In the genomic region with DNA sequence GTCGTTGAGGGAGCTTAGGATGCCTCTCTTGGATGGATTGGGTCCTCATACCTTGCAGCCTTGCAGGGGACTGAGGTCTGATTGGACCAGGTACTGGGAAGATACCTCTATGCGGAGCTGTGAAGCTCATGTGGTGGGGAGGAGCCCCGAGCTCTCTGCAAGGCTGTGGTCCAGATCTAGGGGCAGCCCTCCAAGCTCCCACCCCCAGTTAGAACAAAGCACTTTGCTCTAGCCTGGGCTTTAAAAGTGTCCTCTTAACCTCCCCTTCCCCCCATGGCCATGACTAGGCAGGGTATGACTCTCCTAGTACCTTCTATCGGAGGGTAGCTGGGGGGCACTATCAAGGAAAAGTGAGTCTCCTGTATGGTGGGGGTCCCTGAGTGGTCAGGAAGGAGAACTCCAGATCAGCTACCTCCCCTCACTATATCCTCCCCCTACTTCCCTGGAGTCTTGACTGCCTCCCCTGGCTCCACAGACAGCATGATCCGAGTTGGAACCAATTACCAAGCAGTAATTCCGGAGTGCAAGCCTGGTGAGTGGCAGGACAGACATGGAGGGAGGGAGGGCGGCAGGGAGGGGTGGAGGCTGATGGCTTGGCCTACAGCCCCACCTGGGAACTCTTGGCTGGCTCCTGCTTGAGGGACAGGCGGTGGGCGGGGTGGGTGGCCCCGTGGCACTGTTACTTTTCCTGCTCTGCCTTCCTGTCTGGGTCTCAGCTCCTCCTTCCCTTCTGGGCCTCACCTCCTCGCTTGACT, we compare ENCODE assay signal across 8 mouse cellular contexts. TPM values are rescaled to one million over a fixed set of nuclear protein-coding genes. Genes with fewer than 3 reads are reported as not detected.
A peak's percentile ranks its signal among the peaks of the same experiment; 100 is the strongest.
DNase-seq lines count a peak whose midpoint lies in the region; ATAC-seq and TF ChIP-seq lines count a peak whose summit lies in the region.

No protein-coding gene starts in this region.

- no peaks in the 10 kb centered on the region for H3K27me3 ChIP-seq in ES-Bruce4 (ENCODE audit: control insufficient read depth, insufficient read depth, low read length, poor library complexity, severe bottlenecking)
- no peaks in the 10 kb centered on the region for H3K27me3 ChIP-seq in embryonic facial prominence, embryonic 13.5 days
- H3K27me3 ChIP-seq in hindbrain, embryonic 15.5 days, result no peaks in the 10 kb centered on the region

- no peaks in the 10 kb centered on the region for H3K9me3 ChIP-seq in ES-Bruce4 (replicated peaks; ENCODE audit: control insufficient read depth, insufficient read depth, low read length, poor library complexity, severe bottlenecking)
- no peaks in the 10 kb centered on the region for H3K9me3 ChIP-seq in embryonic facial prominence, embryonic 13.5 days
- no peaks in the 10 kb centered on the region for H3K9me3 ChIP-seq in hindbrain, embryonic 15.5 days

- H3K27ac ChIP-seq in ES-Bruce4 (ENCODE audit: insufficient read depth, low read length), result no peak overlapping the region
- H3K27ac ChIP-seq in embryonic facial prominence, embryonic 13.5 days, result peak overlapping the region; percentile 97
- H3K27ac ChIP-seq in hindbrain, embryonic 15.5 days (replicated peaks), result peak overlapping the region; percentile 93

- H3K4me1 ChIP-seq in ES-Bruce4 (ENCODE audit: control insufficient read depth, insufficient read depth, low read length), result peaks cover 2% of the 10 kb centered on the region
- H3K4me1 ChIP-seq in embryonic facial prominence, embryonic 13.5 days, result peaks cover 51% of the 10 kb centered on the region
- peaks cover 76% of the 10 kb centered on the region for H3K4me1 ChIP-seq in hindbrain, embryonic 15.5 days (replicated peaks)

- DNase-seq in heart, adult 11 months, result peak; percentile 95
- no peak for DNase-seq in heart, postnatal 36 days
- DNase-seq in neural tube, embryonic 10.5 days (ENCODE audit: extremely low spot score, low spot score), result peak; percentile 33
- DNase-seq in right cerebral cortex, adult 18-20 months, result no peak
- no peak for DNase-seq in thymus, postnatal 14 days

- intact Hi-C loops in heart, postnatal 36 days (cut with DNase I), result loop anchor here (2.0 kb wide), 1 partner anchor 29 kb away; the partner anchor contains the start of gene Naa40

- WGBS in embryonic facial prominence, embryonic 13.5 days, result 2% methylated on average over 11 of the region's 11 CpGs
- WGBS in hindbrain, embryonic 15.5 days, result 10% methylated on average over 10 of the region's 11 CpGs

- no peak for TF ChIP-seq EP300 in ES-Bruce4 (IDR thresholded peaks at IDR 0.05; ENCODE audit: insufficient read depth, low read depth, low read length)

- H3K4me3 ChIP-seq in ES-Bruce4 (ENCODE audit: low read depth, low read length), result peak overlapping the region; percentile 89
- H3K4me3 ChIP-seq in embryonic facial prominence, embryonic 13.5 days, result peak overlapping the region; percentile 76
- H3K4me3 ChIP-seq in hindbrain, embryonic 15.5 days, result peak overlapping the region; percentile 86

- no peak for TF ChIP-seq POLR2A in ES-Bruce4 (IDR thresholded peaks at IDR 0.05; ENCODE audit: insufficient read depth, low read length)

- peak; percentile 15; the same call in 1 of the 2 replicates for ATAC-seq in embryonic facial prominence, embryonic 13.5 days (ENCODE audit: insufficient number of reproducible peaks, insufficient read depth, low FRiP score, low TSS enrichment, low read depth)
- peak; percentile 3; the same call in 1 of the 2 replicates for ATAC-seq in hindbrain, embryonic 15.5 days (ENCODE audit: low FRiP score, low read depth)

- TF ChIP-seq CTCF in ES-Bruce4 (IDR thresholded peaks at IDR 0.05; ENCODE audit: low read depth, low read length), result no peak

- peak overlapping the region; percentile 78 for H3K4me2 ChIP-seq in embryonic facial prominence, embryonic 13.5 days
- peak overlapping the region; percentile 82 for H3K4me2 ChIP-seq in hindbrain, embryonic 15.5 days

- H3K36me3 ChIP-seq in ES-Bruce4 (ENCODE audit: control insufficient read depth, insufficient read depth, low read length, poor library complexity, severe bottlenecking), result peaks cover 32% of the 10 kb centered on the region
- H3K36me3 ChIP-seq in embryonic facial prominence, embryonic 13.5 days, result peaks cover 42% of the 10 kb centered on the region
- peaks cover 24% of the 10 kb centered on the region for H3K36me3 ChIP-seq in hindbrain, embryonic 15.5 days

- peak overlapping the region; percentile 98 for H3K9ac ChIP-seq in ES-Bruce4 (ENCODE audit: low read depth, poor library complexity, severe bottlenecking)
- H3K9ac ChIP-seq in embryonic facial prominence, embryonic 13.5 days, result peak overlapping the region; percentile 91
- H3K9ac ChIP-seq in hindbrain, embryonic 15.5 days, result peak overlapping the region; percentile 89

RNA-seq across cellular contexts. Expression of gene Rcor2, which starts 2.3 kb away (rescaled TPM):
- total RNA-seq in heart, postnatal 36 days (2021), result 1 to 10 TPM; 5.4 to 7.8 TPM
- polyA plus RNA-seq in ES-Bruce4 (2011; ENCODE audit: insufficient read depth, insufficient read length, low read depth, missing spikeins), result 69.4 and 78.5 TPM in 2 replicates
- polyA plus RNA-seq in embryonic facial prominence, embryonic 13.5 days (2015; fragmentation: Nextera tagmentation; extraction: Ambion mirVana), result 25.2 and 30.6 TPM in 2 replicates
- 24.0 and 32.1 TPM in 2 replicates for polyA plus RNA-seq in hindbrain, embryonic 15.5 days (2015; fragmentation: Nextera tagmentation; extraction: Ambion mirVana)

RNA-seq across cellular contexts. Expression of gene Naa40, which starts 28.5 kb away (rescaled TPM):
- total RNA-seq in heart, postnatal 36 days (2021), result 10 to 100 TPM; 15.3 to 15.6 TPM
- polyA plus RNA-seq in ES-Bruce4 (2011; ENCODE audit: insufficient read depth, insufficient read length, low read depth, missing spikeins), result 41.0 and 45.1 TPM in 2 replicates
- 56.9 and 57.1 TPM in 2 replicates for polyA plus RNA-seq in embryonic facial prominence, embryonic 13.5 days (2015; fragmentation: Nextera tagmentation; extraction: Ambion mirVana)
- polyA plus RNA-seq in hindbrain, embryonic 15.5 days (2015; fragmentation: Nextera tagmentation; extraction: Ambion mirVana), result 62.2 and 66.2 TPM in 2 replicates

RNA-seq across cellular contexts. Expression of gene Cox8a, which starts 52.1 kb away (rescaled TPM):
- total RNA-seq in heart, postnatal 36 days (2021), result 100 to 1,000 TPM; 395 to 437 TPM
- polyA plus RNA-seq in ES-Bruce4 (2011; ENCODE audit: insufficient read depth, insufficient read length, low read depth, missing spikeins), result 584 and 638 TPM in 2 replicates
- polyA plus RNA-seq in embryonic facial prominence, embryonic 13.5 days (2015; fragmentation: Nextera tagmentation; extraction: Ambion mirVana), result 789 and 891 TPM in 2 replicates
- 1,050 and 1,125 TPM in 2 replicates for polyA plus RNA-seq in hindbrain, embryonic 15.5 days (2015; fragmentation: Nextera tagmentation; extraction: Ambion mirVana)

Comparison
In these comparisons a context has a peak if more than half of its experiments do, and no peak if none do; other contexts are left out.
1. DNase-seq: peak in heart, adult 11 months (single experiment) and neural tube, embryonic 10.5 days (single experiment); none in heart, postnatal 36 days (0 of 2), right cerebral cortex, adult 18-20 months (single experiment) and thymus, postnatal 14 days (single experiment).
2. Peak in every context shown above with its lines, with median percentiles within 50 percentile points of each other: H3K4me3 ChIP-seq and H3K9ac ChIP-seq.